Mouse (Mus musculus) lung, postnatal 36 days (tissue): ENCODE data around the gene Upf3a.
A peak's percentile ranks its signal among the peaks of the same experiment; 100 is the strongest.
"Not testable (repeated sequence)": the region's sequence is repeated elsewhere in the genome, so short reads cannot be mapped to it uniquely, and the experiment has no call there.

Experiments
- DNase-seq: peaks from one replicate; pipeline ENCODE4 v3.0.0; 2022; ENCODE audit warnings: mixed read lengths

Upf3a gene

DNA sequence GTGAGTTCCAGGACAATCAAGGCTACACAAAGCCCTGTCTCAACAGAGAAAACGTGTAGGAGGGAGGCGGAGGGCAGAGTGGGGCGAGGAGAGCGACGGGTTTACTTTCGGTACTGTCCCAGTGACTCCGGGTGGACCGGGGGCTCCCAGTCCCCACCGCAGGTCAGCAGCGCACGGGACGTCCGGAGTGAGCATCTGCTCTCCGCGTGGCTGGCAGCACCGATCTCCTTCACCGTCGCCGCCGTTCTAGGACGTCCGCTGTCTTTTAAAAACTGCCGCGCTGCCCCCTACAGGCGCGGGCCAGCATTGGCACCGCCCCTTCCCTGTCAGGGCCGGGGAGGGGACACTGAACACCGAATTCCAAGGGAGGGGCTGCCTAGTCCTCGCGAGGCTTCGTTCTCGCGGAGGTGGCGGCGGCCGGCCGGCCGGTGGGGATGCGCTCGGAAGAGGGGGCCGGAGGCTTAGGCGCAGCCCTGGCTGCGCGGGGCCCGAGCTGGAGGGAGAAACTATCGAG lies at the start of gene Upf3a:
TSS of gene Upf3a (plus strand) at position 366 of the 514 bp plus-strand sequence.
- DNase-seq, result peak; percentile 95

DNA sequence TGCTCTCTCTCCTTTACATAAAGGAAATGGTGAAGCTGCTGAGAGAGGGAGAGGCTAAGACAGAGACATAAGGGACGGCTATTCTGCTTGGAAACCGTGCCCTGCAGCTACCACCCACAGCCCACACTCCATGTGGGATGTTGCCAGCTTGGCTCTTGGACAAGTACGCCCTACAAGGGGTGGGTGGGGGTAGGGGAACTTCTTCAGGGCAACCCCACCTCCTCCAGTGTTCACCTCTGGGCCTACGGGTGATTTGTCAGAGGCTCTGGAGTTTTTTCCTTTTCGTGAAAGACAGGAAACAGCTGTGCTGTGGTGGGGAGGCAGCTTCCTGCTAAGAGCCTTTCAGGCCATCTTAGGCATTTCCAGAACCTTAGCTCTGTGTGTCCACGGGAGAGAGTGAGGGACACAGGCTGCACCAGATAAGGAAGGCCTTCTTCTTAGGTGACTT lies 45.1 kb upstream of the Upf3a start:
- DNase-seq, result peak; percentile 59

DNA sequence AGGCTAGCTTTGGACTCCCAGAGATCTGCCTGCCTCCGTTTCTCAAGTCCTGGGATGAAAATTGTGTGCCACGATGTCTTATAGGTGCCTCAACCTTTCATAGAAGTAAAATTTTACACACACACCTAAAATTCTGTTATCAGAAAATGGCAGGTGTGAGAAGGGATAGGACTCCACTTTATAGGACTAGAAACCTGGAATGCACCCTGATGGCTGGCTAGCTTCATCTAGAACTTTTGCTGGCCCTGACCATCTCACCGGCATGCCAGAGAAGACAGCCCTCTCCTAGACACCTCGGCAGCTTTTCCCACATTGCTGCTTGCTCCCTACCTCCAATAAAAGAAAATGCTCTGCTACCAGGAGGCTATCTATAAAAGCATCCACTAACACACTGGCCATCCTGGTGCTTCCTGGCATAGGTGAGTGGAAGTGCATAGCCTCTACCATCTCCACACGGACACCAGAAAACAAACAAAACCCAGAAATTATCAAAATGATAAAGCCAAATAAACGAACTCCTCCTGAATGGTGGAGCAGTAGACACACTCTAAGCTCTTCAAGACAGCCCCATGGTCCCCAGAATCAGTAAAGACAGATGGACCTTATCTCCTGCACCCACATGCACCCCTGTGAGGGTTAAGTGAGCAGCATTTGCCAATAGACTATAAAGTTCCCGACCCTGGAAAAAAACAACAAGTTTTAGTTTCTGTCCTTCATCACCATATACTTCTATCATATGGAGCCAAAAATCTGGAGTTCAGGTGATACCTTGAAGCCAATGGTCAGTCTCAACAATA lies 44.4 kb upstream of the Upf3a start:
- DNase-seq, result no peak

DNA sequence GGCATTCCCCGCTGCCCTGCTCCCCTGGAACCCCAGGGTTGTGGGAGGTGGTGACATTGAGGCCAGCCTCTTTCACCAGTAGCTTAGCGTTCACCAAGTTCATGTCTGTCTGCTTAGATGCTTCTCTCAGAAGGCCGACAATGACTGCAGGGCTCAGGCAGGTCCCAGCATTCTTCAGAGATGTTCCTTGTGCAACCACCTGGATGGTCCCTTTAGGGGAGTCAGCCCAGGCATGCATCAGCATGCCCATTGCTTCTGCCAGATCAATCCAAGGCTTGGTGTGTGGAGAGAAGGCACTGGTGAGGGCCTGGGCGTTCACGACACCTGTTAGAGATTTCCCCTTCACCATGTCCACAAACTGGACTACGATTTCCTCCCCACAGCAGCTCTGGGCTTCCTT lies 39.2 kb upstream of the Upf3a start:
- not testable (repeated sequence) for DNase-seq

DNA sequence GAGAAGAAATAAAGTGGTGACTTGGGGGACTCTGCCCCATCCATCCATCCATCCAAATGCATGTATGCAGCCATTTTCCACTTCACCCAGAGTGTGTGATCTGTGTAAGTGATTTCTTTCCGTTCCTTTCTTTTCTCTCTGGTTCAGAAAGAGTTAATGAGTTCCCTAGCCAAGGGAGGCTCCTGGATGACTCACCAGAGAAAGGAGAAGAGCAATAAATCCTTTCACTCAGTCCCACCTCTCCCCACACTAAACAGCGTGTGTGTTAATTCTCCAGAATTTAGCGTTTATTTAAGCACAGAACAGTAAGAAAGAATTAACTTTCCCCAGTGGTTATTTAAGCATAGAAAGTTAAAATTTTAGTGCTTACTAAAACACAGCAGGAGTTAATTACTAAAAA lies 37.8 kb upstream of the Upf3a start:
- DNase-seq, result no peak

DNA sequence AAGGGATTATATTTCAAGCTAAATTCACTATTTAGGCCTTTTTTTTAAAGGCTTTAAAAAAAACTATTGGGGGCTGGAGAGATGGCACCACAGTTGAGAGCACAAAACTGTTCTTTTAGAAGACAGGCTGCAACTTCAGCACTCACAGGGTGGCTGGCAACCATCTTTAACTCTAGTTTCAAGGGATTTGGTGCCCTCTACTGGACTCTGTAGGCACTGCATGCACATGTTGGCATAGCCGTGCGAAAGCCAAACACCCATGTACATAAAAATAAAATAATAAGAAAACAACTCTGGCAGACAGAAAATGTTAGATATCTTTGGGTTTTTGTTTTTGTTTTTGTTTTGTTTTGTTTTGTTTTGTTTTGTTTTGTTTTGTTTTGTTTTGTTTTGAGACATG lies 31.7 kb upstream of the Upf3a start:
- peak; percentile 90 for DNase-seq

DNA sequence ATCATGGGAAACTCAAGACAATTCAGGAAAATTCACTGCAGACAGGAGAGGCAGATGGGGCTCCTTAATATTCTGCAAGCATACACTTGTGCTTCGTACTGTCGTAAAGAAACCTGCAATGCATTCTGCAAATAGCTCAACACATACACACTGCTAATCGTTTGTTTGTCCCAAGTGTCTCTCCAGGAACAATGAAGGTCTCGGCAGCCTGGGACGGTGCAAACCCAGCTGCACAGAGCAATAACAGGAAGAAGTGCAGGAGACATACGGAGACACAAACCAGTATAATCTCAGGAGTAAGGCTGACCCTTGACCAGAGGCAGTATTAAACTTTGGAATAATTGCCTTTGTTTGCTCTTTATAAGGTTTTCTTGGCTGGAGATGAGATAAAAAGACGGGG lies 28.9 kb upstream of the Upf3a start:
- DNase-seq, result no peak

DNA sequence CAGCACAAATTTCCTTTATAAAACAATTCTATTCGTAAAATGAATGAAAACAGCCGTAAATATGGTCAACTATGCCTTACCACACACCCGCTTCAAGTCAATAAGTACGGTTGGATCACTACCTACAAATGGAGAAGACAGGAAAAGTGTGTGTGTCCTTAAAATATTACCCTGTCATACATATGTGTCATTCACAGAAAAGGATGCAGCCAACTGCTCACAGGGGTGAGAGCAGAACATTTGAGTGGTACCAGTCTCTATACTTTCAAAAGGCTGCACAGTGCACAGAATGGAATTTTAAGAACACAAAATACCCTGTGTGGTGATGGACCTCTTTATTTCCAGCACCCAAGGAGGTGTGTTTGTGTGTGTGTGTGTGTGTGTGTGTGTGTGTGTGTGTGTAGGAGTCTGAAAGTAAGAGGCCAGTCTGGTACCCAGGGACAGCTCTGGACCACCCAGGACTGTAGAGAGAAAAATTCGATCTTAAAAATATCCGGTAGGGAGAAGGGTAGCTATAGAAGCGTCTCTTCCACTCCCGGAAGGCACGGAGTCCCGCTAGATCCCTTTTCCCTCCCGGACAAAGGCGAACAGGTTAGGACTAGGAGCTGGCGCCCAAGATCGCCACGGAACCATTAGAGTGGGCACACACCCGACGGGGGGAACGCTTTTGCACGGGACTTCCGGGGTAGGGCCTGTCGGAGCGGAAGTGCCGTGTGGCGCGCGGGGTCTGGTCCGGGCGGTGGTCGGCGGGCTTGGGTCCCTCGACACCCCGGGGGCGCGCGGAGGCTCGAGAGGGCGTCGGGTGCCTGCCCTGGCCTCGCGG lies 28.2 kb upstream of the Upf3a start, which contains the start of gene Cdc16:
TSS of gene Cdc16 (plus strand) at position 695 of the 823 bp plus-strand sequence.
- peak; percentile 92 for DNase-seq

DNA sequence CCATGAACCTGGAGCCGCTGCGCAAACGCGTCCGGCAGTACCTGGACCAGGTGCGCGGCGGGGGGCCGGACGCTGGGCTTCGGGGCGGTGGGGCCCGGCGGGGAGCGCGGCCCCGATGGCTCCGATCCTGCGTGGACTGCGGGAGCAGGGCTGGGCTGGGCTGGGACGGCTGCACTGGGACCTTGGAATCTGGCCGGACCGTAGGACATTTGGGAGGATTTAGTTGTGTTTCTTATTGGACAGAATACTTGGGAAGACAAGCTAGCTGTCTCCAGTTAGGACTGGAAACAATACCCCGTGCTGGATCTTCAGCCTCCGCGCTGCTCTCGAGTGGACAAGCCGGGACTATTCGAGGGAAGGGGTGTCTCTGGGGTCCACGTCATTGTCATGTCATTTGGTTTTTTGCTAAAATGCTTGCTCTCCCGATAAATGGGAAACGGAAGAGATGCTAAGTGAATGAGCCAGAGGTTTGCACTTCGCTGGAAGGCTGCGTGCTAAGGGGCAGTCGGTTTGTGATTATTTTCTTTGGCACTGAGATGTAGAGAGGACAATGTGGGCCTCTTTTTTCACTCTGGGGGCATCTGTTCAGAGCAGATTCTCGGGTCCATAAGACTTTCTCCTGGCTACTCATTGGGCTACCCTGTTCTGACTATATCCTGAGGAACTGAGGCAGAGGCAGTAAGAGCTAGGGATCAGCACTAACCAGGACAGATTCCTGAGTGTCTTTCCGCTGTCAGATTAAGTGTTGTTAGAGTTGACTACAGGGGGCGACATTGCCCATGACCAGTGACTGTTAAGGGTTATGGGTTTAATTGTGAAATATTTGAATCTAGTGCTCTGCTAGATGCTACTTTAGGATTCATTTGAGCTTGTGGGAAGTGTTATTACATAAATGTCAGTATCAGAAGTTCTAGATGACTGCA lies 27.3 kb upstream of the Upf3a start:
- DNase-seq, result peak; percentile 80

DNA sequence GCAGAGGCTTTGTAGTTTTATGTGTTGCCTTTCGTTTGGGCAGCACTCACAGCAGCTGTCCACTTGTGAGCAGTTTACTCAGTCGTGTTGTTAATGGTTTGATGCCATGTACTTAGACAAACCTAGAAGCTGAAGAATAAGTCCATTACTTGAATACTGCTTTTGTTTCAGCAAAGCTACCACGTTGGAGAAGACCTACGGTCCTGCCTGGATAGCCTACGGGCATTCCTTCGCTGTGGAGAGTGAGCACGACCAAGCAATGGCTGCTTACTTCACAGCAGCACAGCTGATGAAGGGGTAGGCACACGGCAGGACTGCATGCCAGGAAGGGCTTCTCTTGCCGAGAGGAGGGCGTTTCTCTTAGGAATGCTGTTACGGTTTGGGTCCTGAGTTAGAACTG lies 16.2 kb upstream of the Upf3a start:
- DNase-seq, result no peak

DNA sequence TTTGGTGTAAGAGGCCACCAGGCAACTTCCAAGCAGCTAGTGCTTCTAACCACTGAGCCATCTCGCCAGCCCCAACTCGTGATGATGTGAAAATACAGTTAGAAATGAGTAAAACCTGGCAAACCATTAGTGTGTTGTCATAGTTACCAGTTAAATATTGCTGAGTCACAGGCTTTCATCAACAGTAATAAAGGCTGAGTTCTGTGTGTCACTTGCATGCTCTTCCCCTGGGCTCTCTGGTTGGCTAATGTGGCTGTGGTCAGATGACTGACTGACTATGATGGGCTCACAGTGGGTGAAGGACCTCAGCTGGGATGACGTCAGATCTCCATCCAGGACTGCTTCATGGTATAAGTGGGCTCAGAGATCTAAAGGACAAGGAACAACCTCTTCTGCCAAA lies 4.9 kb upstream of the Upf3a start:
- DNase-seq, result no peak

DNA sequence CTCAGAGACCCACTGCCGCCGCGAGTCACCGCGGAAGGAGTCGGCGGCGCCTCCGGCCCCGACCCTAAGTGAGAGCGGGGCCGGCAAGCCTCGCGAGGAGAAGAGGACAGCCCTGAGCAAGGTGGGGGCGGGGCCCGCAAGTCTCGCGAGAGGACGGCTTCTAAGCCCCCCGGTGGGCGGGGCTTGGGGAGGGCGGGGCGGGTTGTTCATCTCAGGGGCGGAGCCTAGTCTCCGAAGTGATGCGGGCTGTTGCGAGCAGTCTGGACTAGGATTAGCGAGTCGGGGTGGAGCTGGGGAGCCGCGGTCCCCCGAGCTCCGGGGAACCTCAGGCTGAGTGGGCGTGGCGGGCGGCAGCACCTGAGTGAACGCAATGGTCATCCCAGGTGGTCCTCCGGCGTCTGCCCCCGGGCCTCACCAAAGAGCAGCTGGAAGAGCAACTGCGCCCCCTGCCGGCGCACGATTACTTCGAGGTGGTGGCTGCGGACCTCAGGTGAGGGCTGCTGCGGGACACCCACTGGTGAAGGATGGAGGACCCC lies 417 bp downstream of the Upf3a start:
- DNase-seq, result peak; percentile 98

DNA sequence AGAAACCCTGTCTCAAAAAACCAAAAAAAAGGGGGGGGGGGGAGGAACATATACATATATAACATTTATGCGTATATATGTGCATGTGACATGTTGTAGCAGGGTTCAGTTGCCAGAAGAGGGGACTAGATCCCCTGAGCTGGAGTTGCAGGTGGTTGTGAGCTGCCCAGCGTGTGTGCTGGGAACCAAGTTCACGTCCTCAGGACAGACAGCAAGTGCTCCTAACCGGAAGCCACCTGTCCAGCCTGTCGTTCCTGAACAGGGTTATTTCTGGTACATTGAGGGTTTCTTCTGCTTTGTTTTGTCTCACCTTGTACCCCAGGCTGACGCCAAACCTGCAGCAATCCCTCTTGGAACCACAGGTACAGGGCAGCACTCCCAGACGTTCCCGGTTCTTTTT lies 4.2 kb downstream of the Upf3a start:
- no peak for DNase-seq

DNA sequence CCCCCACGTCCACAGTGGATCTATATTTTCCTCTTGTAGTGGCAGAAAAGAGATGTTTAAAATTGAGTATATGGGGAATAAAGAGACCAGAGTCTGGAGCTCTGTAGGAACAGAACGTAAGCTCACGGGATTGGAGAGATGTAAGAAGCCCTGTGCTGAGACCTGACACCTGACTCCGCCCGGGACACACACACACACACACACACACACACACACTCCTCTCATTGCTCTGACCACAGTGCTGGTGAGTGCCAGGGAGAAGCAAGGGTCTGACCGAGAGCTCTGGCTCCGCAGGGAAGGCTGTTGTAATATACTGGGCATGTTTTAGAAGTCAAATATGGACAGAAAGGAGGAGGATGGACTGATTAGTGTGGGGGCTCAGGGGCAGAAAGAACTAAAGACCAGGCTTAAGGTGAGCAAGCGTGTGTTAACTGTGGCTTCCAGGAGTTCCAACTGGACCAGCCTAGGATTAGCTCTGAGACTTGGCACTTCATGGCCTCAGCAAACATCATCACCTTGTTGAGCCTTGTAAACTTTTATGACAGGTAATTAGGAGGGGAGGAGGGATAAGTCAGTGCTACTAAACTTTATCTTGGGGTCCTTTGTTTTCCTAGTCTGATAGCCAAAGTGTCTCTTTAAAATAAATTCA lies 7.8 kb downstream of the Upf3a start:
- DNase-seq, result no peak

DNA sequence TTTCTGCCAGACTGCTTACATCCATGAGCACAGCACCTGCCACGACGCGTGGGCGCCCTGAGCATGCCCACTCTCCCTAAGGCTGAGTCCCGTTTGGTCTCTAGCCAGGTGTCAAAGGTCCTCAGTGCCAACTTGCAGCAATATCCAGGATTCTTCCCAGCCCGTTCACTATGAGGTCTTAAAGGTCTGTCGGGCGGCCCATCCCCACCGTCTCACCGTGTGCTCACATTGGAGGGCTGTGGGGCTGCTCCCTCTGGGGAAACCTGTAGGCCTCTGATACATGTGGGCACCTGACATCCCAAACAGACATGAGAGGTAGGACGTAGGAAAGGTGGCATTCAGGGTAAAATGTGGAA lies 8.3 kb downstream of the Upf3a start:
- no peak for DNase-seq

DNA sequence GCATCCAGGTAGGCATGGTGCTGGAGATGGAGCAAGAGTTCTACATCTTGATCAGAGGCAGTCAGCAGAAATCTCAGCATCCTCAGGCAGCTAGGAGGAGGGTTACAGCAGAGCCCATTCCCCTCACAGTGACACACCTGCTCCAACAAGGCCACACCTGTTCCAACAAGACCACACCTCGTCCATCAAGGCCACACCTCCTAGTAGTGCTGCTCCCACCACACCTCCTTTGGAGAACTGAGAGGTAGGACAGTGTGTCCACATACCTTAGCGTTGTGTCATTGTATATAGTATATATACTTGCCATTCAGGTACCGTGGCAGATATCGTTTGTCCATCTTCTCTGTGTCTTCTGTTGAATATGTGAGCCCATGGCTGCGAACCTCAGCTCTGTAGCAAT lies 12.3 kb downstream of the Upf3a start:
- no peak for DNase-seq

DNA sequence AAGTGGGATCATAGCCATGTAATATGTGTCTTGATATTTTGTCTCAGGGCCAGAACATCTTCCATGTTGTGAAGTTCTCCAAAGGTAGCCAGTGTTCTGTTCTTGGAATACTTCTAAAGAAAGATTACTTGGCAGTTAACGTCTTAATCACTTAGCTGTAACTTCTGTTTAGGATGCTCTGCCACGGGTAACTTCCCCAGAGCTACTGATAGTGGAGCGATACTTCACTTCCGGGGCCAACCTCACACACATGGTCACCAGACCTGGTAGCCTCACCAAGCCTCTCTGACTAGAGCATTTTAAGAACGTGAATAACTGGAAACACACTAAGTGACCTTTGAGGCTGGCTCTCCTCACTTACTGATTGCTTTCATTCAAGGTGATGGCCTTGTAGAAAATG lies 14.2 kb downstream of the Upf3a start:
- DNase-seq, result no peak

DNA sequence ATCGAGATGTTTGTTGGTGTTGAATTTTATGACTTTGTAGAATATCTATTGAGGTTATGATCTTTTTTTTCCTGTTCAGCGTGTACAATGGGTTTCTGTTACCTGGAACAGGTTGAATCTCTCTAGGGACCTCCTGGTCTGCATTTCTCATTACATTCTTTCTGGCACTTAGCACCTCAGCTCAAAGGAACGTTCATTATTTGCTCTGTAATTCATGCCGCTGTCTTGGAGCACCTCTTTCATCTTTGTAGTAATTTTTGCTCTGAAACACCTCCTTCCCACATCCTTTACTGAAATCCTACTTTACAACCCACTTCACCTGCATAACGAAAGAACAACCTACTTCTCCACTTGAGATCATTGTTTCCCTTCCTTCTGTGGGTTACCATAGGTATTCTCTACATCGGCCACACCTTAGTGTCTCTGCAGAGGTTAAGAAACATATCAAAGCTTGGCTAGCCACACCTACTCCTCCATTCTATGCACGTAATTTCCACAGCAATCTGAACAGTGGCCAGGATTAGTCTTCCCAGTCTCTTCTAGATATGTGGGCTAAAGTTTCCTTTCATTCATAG lies 43.3 kb downstream of the Upf3a start:
- no peak for DNase-seq

DNA sequence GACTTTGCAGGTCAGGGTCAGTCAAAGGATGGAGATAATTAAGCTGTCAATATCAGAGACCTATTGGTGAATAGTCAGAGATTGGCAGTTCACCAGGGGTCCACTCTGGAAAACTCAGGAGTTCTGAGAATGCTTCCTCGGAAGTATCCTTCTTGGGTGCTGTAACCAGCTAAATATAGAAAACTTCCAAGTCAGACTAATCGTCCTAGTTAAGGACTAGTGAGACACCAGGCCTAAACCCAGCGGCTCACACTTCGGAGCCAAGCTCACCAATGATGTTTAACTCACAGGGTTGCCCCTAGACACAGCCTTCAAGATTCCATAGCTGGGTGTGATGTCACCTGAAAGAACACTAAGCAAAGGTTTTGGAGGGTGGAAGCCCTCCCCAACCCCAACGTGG lies 52.9 kb downstream of the Upf3a start, which contains the start of gene AF366264:
TSS of gene AF366264 (minus strand) at position 101 of the 400 bp plus-strand sequence.
- DNase-seq, result not testable (repeated sequence)

DNA sequence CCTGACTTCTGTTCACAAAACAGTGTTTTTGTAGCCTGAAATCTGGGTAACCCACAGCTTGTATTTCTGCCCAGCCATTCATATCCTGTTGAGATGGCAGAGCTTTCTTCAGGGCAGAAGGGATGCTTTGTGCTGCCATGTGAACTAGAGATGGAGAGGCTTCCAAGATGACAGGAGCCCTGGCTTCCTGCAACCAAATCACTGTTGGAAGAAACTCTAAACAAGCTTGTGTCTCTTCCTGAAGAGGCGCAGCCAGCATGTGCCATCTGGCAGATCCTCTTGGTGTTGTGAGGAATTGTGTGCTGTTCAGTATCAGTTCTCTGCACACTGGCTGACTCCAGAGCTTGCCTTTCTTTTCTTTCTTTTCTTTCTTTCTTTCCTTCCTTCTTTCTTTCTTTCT lies 57.9 kb downstream of the Upf3a start:
- not testable (repeated sequence) for DNase-seq
